Mouse (Mus musculus) forebrain, embryonic 11.5 days (tissue): ENCODE results near the gene Lrrc4b. TPM values are rescaled to one million over a fixed set of nuclear protein-coding genes. Genes with fewer than 3 reads are reported as not detected.

Experiments used
- ATAC-seq: fragments of 200-750 bp; cut with Nextera tagmentation; replicated peaks from 2 replicates; pipeline ENCODE4 v1.8.0; 2017; ENCODE audit warnings: moderate TSS enrichment; ENCODE audit not compliant: low FRiP score
- DNase-seq: peaks from one replicate; pipeline ENCODE4 v3.0.0-alpha.2; 2017; ENCODE audit warnings: low spot score
- H3K27ac ChIP-seq: fragments of 300-500 bp; sonication (generic); 2 replicates; pipeline ENCODE4 v1.5.1; 2014; ENCODE audit warnings: low read depth, low read length
- H3K27me3 ChIP-seq: fragments of 300-500 bp; sonication (generic); 2 replicates; pipeline ENCODE4 v1.6.1; 2014; ENCODE audit warnings: mild to moderate bottlenecking, low read length, mixed read lengths; ENCODE audit not compliant: control insufficient read depth, insufficient read depth
- H3K36me3 ChIP-seq: fragments of 300-500 bp; sonication (generic); 2 replicates; pipeline ENCODE4 v1.6.1; 2014; ENCODE audit warnings: mild to moderate bottlenecking, low read length, moderate library complexity, mixed read lengths; ENCODE audit not compliant: control insufficient read depth, insufficient read depth
- H3K4me1 ChIP-seq: fragments of 300-500 bp; sonication (generic); replicated peaks from 2 replicates; pipeline ENCODE4 v1.6.1; 2014; ENCODE audit warnings: low read length, mixed read lengths; ENCODE audit not compliant: control insufficient read depth, insufficient read depth
- H3K4me2 ChIP-seq: fragments of 300-500 bp; sonication (generic); 2 replicates; pipeline ENCODE4 v1.6.1; 2014; ENCODE audit warnings: low read depth, mild to moderate bottlenecking, low read length, moderate library complexity, mixed read lengths; ENCODE audit not compliant: severe bottlenecking
- H3K4me3 ChIP-seq: fragments of 300-500 bp; sonication (generic); 2 replicates; pipeline ENCODE4 v1.5.1; 2014; ENCODE audit warnings: low read depth, low read length
- H3K9ac ChIP-seq: fragments of 300-500 bp; sonication (generic); 2 replicates; pipeline ENCODE4 v1.6.1; 2014; ENCODE audit warnings: low read length
- H3K9me3 ChIP-seq: fragments of 300-500 bp; sonication (generic); 2 replicates; pipeline ENCODE4 v1.6.1; 2016; ENCODE audit warnings: low read length, mixed read lengths; ENCODE audit not compliant: control insufficient read depth
- WGBS: fragments of 180-500 bp; shearing (Covaris S2); extraction: QIAGEN DNeasy Blood & Tissue Kit; methylation state at CpG from one replicate; pipeline ENCODE4 v1.1.7; 2014; 5-methylcytosine and 5-hydroxymethylcytosine counted together
- polyA plus RNA-seq: library from polyadenylated mRNA; unstranded; fragments of >200 nt; fragmentation: Nextera tagmentation; extraction: Ambion mirVana; gene quantifications from 2 replicates; pipeline ENCODE4 v1.2.1, GENCODE M21; 2014

The Lrrc4b gene
- polyA plus RNA-seq, 1 experiment from 2014 or later: 8.2 TPM

DNA sequence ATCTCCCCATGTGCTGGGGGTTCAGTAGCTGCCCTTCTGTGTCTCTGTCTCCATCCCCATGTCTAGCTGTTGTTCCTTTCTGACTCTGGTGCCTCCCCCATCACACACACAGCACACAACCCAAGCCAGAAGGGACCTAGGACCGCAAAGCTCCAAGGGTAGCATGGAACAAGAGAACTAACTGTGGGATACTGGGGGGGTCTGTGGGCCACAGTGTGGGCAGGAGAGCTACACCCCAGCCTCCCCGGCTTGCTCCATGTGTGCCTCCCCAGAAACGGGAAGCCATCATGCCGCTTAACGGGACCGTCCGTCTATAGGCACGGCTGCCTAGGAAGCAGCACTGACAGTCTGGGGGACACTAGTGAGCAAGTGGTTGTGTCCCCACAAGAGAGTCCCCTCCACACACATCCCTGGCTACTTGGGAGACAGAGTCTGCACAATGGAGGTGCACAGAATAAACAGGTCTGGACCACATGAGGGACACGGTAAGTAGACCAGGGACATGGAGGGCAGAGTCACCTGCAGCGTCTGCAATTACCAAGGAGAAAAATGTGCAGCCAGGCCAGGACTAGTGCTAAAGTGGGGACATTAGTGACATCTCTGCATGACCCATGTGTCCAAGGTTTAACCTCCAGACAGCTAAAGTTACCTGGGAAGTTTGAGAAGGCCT lies 34.9 kb downstream of the Lrrc4b start:
- peaks cover 19% of the 10 kb centered on the region for H3K4me1 ChIP-seq

DNA sequence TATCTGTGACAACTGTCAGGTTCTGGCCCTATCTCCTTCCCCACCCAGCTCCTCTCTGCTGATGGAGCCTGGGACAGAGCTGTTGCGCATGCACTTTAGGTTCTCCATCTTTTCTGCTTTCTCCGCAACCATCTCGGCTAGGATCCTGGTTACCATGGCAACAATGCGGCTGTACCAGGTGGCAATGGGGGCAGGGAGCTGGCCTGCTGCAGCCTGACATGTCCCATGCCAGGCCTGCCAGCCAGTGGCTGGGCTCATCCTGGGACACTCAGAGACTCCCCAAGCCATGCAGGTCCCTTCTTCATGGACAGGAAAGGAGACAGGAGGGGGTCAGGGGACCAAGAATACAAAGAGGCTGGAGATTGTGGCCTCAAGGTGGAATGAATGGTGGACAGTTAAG lies 35.7 kb downstream of the Lrrc4b start:
- WGBS: 30% methylated on average over 4 of the region's 4 CpGs
- no peak overlapping the region for H3K9ac ChIP-seq
- DNase-seq (peak; percentile 65), ATAC-seq (no peak)
- no peak overlapping the region for H3K4me2 ChIP-seq
- H3K4me3 ChIP-seq: no peak overlapping the region
- H3K9me3 ChIP-seq: no peaks in the 10 kb centered on the region
- peaks cover 10% of the 10 kb centered on the region for H3K27me3 ChIP-seq
- H3K27ac ChIP-seq: 0 out of 2 replicates have a peak overlapping the region, but pooled peaks have one; percentile 10
- H3K4me1 ChIP-seq: peaks cover 21% of the 10 kb centered on the region
- peaks cover 8% of the 10 kb centered on the region for H3K36me3 ChIP-seq

More for the DNA sequence above, 34.9 kb downstream of the Lrrc4b start:
- Histone ChIP-seq H3K27me3 (peaks cover 10% of the 10 kb centered on the region), H3K27ac (no peak overlapping the region), H3K9me3 (no peaks in the 10 kb centered on the region), H3K9ac (no peak overlapping the region), H3K4me3 (no peak overlapping the region), H3K36me3 (peaks cover 8% of the 10 kb centered on the region), H3K4me2 (no peak overlapping the region)
- 89% methylated on average over 10 of the region's 10 CpGs for WGBS
- ATAC-seq (no peak), DNase-seq (peak; percentile 48)

DNA sequence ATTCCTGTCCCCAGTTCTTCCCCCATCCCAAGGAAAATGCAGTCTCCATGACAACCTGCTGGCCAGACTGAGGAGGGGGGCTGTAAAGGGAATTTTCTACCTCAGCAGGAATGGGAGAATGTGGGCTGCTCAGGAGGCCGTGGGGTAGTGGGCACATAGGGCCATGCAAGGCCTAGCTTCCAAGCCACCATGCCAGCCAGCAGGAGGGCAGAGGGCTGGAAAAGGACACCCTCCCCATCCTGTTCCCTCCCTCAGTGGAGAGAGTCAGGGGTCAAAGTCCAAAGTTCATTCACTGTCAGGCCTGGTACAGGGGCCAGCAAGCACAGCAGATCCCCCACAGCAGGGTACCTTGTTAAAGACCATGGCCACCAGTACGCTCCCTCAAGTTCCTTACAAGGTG lies 36.3 kb downstream of the Lrrc4b start, which contains the start of gene Aspdh:
TSS of gene Aspdh (plus strand) at position 281 of the 400 bp plus-strand sequence.
- no peak within 1 kb of the TSS; the same call in 1 of the 2 replicates for H3K9ac ChIP-seq
- peaks cover 10% of the 10 kb centered on the region for H3K27me3 ChIP-seq

DNA sequence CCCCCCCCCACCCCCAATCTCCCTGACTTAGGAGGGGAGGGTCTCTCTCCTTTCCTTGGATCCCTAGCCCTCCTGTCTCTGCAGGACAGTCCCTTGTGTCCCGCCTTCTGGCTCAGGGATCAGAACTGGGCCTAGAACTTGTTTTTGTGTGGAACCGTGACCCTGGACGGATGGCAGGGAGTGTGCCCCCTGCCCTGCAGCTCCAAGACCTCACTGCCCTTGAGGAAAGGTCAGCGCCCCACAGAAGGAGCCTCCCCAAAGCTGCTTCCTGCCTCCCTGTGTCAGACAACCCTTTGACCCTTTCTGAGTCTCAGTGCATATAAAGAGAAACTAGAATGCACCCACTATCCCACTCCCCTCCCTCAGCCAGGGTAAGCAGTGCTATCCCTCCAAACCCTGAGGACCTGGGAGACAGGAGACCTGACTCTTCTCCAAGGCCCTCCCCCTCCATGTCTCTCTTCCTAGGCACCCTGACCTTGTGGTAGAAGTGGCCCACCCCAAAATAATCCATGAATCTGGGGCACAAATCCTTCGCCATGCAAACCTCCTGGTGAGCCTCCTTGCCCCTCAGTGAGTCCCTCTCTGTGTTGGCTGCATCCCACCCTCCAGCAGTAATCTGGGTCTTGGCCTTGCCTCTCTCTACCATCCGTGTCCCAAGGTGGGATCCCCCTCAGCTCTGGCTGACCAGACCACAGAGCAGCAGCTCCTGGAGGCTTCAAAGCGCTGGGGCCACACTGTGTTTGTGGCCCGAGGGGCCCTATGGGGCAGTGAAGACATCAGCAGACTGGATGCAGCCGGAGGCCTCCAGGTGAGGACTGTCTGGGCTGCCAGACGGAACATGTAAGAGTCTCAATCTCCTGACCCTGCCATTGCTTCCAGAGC lies 37.4 kb downstream of the Lrrc4b start:
- whole genome bisulfite sequencing: 78% methylated on average over 10 of the region's 10 CpGs
- H3K36me3 ChIP-seq: peaks cover 6% of the 10 kb centered on the region
- no peak overlapping the region for H3K9ac ChIP-seq
- no peak overlapping the region for H3K27ac ChIP-seq
- H3K27me3 ChIP-seq: peaks cover 8% of the 10 kb centered on the region
- H3K4me2 ChIP-seq: no peak overlapping the region
- peak; percentile 53 for DNase-seq
- no peak overlapping the region for H3K4me3 ChIP-seq
- no peak for ATAC-seq
- no peaks in the 10 kb centered on the region for H3K9me3 ChIP-seq
- peaks cover 21% of the 10 kb centered on the region for H3K4me1 ChIP-seq

More for the DNA sequence above, 36.3 kb downstream of the Lrrc4b start, which contains the start of gene Aspdh:
- 55% methylated on average over 2 of the region's 2 CpGs for WGBS
- Histone ChIP-seq H3K27ac (0 out of 2 replicates have a peak within 1 kb of the TSS, but pooled peaks have one; percentile 10), H3K36me3 (peaks cover 8% of the 10 kb centered on the region), H3K9me3 (no peaks in the 10 kb centered on the region), H3K4me1 (peaks cover 21% of the 10 kb centered on the region), H3K4me3 (no peak within 1 kb of the TSS), H3K4me2 (no peak within 1 kb of the TSS)
- ATAC-seq (no peak), DNase-seq (peak; percentile 50)

DNA sequence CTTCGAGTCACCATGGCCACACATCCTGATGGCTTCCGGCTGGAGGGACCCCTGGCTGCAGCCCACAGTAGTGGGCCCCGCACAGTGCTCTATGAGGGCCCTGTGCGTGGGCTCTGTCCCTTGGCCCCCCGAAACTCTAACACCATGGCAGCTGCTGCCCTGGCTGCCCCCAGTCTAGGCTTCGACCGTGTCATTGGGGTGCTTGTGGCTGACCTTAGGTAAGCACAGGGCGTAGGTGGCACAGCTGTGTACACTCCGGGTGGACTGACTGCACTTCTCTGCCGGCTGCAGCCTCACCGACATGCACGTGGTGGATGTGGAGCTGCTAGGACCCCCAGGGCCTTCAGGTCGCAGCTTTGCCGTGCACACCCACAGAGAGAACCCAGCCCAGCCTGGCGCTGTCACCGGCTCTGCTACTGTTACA lies 38.1 kb downstream of the Lrrc4b start:
- 87% methylated on average over 16 of the region's 16 CpGs for WGBS
- Histone ChIP-seq H3K27me3 (peaks cover 5% of the 10 kb centered on the region), H3K9ac (no peak overlapping the region), H3K9me3 (no peaks in the 10 kb centered on the region), H3K4me3 (peak overlapping the region; percentile 55), H3K36me3 (no peaks in the 10 kb centered on the region; the same call in 1 of the 2 replicates), H3K4me2 (no peak overlapping the region), H3K4me1 (peaks cover 21% of the 10 kb centered on the region), H3K27ac (no peak overlapping the region)
- DNase-seq: peak; percentile 59
- ATAC-seq: no peak

DNA sequence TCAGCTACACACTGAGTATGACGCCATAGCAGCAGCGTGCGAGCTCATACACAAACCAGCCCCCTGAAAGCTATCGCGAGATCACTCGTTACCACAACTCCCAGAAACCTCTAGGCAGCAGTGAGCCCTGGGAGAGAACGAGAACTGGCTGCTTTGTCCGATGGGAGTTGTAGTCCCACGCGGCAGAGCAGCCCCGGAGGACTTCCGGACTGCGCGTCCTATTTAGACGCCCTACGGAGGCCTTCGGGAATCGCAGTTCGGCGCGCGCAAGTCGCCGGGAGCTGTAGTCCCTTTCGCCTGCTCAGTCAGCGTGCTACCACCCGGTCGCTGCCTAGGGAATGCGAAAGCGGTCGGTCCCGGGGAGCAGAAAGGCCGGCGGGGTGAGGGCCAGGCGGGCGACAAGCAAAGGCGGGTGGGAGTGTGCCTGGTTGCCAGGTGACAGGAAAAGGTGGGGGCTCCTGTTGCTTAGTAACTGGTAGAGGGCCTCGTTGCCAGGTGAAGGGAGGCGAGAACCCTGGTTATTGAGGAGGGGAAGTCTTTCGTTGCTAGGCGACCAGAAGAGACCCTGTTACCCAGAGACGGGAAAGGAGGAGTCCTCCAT lies 39.1 kb downstream of the Lrrc4b start, which contains the start of gene Josd2:
TSS of gene Josd2 (plus strand) at position 170 of the 601 bp plus-strand sequence.
- 1% methylated on average over 42 of the region's 42 CpGs for WGBS
- H3K4me1 ChIP-seq: peaks cover 18% of the 10 kb centered on the region

DNA sequence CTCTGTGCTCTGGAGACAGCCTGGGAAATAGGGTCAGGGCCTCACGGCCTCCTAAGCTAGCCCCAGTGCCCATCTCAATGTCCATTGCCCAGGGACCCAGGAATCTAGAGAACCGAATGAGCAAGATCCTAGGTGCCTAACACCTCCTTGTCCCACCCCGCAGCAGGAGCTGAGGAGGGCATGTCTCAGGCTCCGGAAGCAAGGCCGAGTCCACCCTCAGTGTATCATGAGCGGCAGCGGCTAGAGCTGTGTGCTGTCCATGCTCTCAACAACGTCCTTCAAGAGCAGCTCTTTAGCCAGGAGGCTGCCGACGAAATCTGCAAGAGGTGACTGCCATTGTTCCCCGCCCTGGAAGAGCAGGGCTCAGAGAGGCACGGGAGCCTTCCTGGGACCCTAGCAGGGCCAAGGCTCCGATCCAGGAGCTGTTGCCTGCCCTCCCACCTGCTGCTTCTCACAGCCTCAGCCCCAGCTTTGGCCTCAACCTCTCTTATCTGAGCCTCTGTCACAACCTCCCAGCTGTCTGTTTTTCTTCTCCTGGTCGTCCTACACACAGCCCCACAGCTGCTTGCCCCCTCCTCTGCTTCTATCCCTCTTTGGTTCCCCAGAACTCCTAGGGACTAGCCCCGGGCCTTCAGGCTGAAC lies 39.9 kb downstream of the Lrrc4b start:
- H3K4me3 ChIP-seq: peak overlapping the region; percentile 55
- peak overlapping the region; percentile 67 for H3K4me2 ChIP-seq
- ATAC-seq (no peak), DNase-seq (peak; percentile 59)
- WGBS: 67% methylated on average over 15 of the region's 15 CpGs
- no peaks in the 10 kb centered on the region for H3K9me3 ChIP-seq
- peak overlapping the region; percentile 72 for H3K9ac ChIP-seq
- no peaks in the 10 kb centered on the region for H3K27me3 ChIP-seq
- no peaks in the 10 kb centered on the region for H3K36me3 ChIP-seq
- H3K4me1 ChIP-seq: peaks cover 22% of the 10 kb centered on the region
- H3K27ac ChIP-seq: peak overlapping the region; percentile 87

More for the DNA sequence above, 39.1 kb downstream of the Lrrc4b start, which contains the start of gene Josd2:
- Histone ChIP-seq H3K9ac (peak within 1 kb of the TSS; percentile 72), H3K4me2 (peak within 1 kb of the TSS; percentile 67), H3K4me3 (peak within 1 kb of the TSS; percentile 55), H3K27ac (peak within 1 kb of the TSS; percentile 87), H3K9me3 (no peaks in the 10 kb centered on the region), H3K27me3 (no peaks in the 10 kb centered on the region), H3K36me3 (no peaks in the 10 kb centered on the region)
- DNase-seq: peak; percentile 96
- ATAC-seq: peak; percentile 94
